ENCODE assay signal across 18 mouse cellular contexts in the genomic region with DNA sequence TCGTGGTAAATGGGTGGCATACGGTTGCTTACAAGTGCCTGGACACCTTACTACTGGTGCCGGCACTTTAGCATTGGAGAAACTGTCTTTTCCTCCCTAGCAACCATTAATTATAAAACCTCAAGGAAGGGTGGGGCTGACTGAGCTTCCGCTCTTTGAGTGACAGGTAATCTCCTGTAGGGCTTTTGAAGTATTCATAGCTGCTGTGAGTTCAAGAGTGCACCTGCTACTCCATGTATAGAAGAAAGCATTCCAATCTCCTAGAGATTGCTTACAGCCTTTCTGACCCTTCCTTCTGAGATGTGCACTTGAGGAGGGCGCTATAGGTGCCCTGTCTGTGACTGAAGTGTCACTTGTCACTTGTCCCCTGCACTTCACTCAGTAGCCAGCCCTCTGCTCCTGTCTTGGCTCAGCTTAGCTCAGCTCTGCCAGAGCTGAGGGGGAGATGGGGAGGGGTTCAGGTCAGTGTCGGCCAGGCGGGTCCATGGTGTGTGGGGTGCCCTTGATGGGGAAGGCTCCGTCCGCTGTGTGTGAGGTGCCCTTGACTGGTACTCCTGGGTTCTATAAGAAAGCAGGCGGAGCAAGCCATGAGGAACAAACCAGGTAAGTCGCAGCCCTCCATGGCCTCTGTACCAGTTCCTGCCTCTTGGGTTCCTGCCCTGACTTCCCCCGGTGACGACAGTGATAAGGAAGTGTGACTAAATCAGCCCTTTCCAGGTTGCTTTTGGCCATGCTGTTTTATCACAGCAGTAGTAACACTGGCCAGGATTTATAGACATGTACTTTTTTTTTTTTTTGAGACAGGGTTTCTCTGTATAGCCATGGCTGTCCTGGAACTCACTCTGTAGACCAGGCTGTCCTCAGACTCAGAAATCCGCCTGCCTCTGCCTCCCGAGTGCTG. TPM values are rescaled to one million over a fixed set of nuclear protein-coding genes. Genes with fewer than 3 reads are reported as not detected.
DNase-seq lines count a peak whose midpoint lies in the region; ATAC-seq lines count a peak whose summit lies in the region.
"Had no signal": no experiment of that assay in that cellular context is flagged by ENCODE, and none has a peak within 500 bp of the region (broad histone marks: within the 10 kb centered on the region; RNA-seq: fewer than 3 reads in every experiment).

No protein-coding gene starts in this region.

- H3K9ac ChIP-seq in forebrain, embryonic 15.5 days (replicated peaks): no peak overlapping the region
- no peak overlapping the region for H3K9ac ChIP-seq in forebrain, embryonic 16.5 days (replicated peaks; ENCODE audit: low read depth, low read length)
- H3K9ac ChIP-seq in liver, embryonic 12.5 days: no peak overlapping the region
- H3K9ac ChIP-seq in liver, embryonic 11.5 days (ENCODE audit: low read depth, low read length): no peak overlapping the region
- H3K9ac ChIP-seq in intestine, embryonic 16.5 days (ENCODE audit: low read depth, low read length): no peak overlapping the region
- H3K9ac ChIP-seq: limb, embryonic 13.5 days had no signal

- DNase-seq in liver, embryonic 11.5 days (ENCODE audit: low spot score): no peak
- DNase-seq in CD4-positive, CD25-positive, alpha-beta regulatory T cell, adult 2 months (ENCODE audit: low read depth, low spot score): peak; percentile 22
- DNase-seq in thymus, postnatal 14 days: no peak
- DNase-seq: cerebellum, adult 11 months; heart, postnatal 36 days; kidney, postnatal 4 days; lung, postnatal 4 days had no signal

- H3K9me3 ChIP-seq in forebrain, embryonic 15.5 days: no peaks in the 10 kb centered on the region
- no peaks in the 10 kb centered on the region for H3K9me3 ChIP-seq in forebrain, embryonic 16.5 days (ENCODE audit: control insufficient read depth, low read length)
- H3K9me3 ChIP-seq in liver, embryonic 12.5 days (replicated peaks): no peaks in the 10 kb centered on the region
- no peaks in the 10 kb centered on the region for H3K9me3 ChIP-seq in liver, embryonic 11.5 days (ENCODE audit: control insufficient read depth, low read length)
- H3K9me3 ChIP-seq in intestine, embryonic 16.5 days (ENCODE audit: control insufficient read depth, low read length): no peaks in the 10 kb centered on the region
- H3K9me3 ChIP-seq: G1E; limb, embryonic 13.5 days had no signal

- H3K36me3 ChIP-seq in forebrain, embryonic 15.5 days: peaks cover 34% of the 10 kb centered on the region
- peaks cover 7% of the 10 kb centered on the region; the same call in 1 of the 2 replicates for H3K36me3 ChIP-seq in forebrain, embryonic 16.5 days (ENCODE audit: control insufficient read depth, insufficient read depth)
- H3K36me3 ChIP-seq in liver, embryonic 12.5 days: peaks cover 71% of the 10 kb centered on the region
- peaks cover 8% of the 10 kb centered on the region for H3K36me3 ChIP-seq in liver, embryonic 11.5 days (ENCODE audit: control insufficient read depth, insufficient read depth, low read length)
- peaks cover 5% of the 10 kb centered on the region; the same call in 1 of the 2 replicates for H3K36me3 ChIP-seq in intestine, embryonic 16.5 days (ENCODE audit: control insufficient read depth, insufficient read depth, low read length)

- H3K27ac ChIP-seq in forebrain, embryonic 15.5 days (replicated peaks): no peak overlapping the region
- no peak overlapping the region for H3K27ac ChIP-seq in forebrain, embryonic 16.5 days (ENCODE audit: low read length)
- H3K27ac ChIP-seq in liver, embryonic 12.5 days: no peak overlapping the region
- H3K27ac ChIP-seq in liver, embryonic 11.5 days (ENCODE audit: low read depth, low read length): no peak overlapping the region
- H3K27ac ChIP-seq in intestine, embryonic 16.5 days (ENCODE audit: low read length): no peak overlapping the region
- H3K27ac ChIP-seq: limb, embryonic 13.5 days had no signal

- ATAC-seq in forebrain, embryonic 15.5 days (replicated peaks): peak; percentile 43; the same call in 1 of the 2 replicates
- ATAC-seq in forebrain, embryonic 16.5 days: no peak
- peak; percentile 15; the same call in 1 of the 2 replicates for ATAC-seq in liver, embryonic 12.5 days
- ATAC-seq in liver, embryonic 11.5 days (replicated peaks; ENCODE audit: low FRiP score): no peak; the same call in 1 of the 2 replicates
- ATAC-seq in granulocyte monocyte progenitor cell, adult 5-6 weeks (replicated peaks; ENCODE audit: poor library complexity, severe bottlenecking): peak; percentile 69
- ATAC-seq in intestine, embryonic 16.5 days: no peak
- ATAC-seq: activated CD4-positive, CD25-positive, alpha-beta regulatory T cell, adult 4 months; intestine, postnatal 0 days had no signal

- no peak overlapping the region for H3K4me2 ChIP-seq in forebrain, embryonic 15.5 days (replicated peaks)
- H3K4me2 ChIP-seq in forebrain, embryonic 16.5 days (ENCODE audit: low read length): no peak overlapping the region
- H3K4me2 ChIP-seq in liver, embryonic 12.5 days: no peak overlapping the region
- no peak overlapping the region for H3K4me2 ChIP-seq in liver, embryonic 11.5 days
- no peak overlapping the region for H3K4me2 ChIP-seq in intestine, embryonic 16.5 days (ENCODE audit: low read depth, low read length)
- H3K4me2 ChIP-seq: limb, embryonic 13.5 days had no signal

- no peak overlapping the region for H3K4me3 ChIP-seq in forebrain, embryonic 15.5 days
- H3K4me3 ChIP-seq in forebrain, embryonic 16.5 days (replicated peaks; ENCODE audit: low read length): no peak overlapping the region
- no peak overlapping the region for H3K4me3 ChIP-seq in liver, embryonic 12.5 days
- H3K4me3 ChIP-seq in liver, embryonic 11.5 days (ENCODE audit: low read depth, low read length): no peak overlapping the region
- no peak overlapping the region for H3K4me3 ChIP-seq in intestine, embryonic 16.5 days (ENCODE audit: low read length)
- H3K4me3 ChIP-seq: erythroblast, embryonic 14.5 days; limb, embryonic 13.5 days; myocyte had no signal

- WGBS in forebrain, embryonic 15.5 days: 80% methylated on average over 15 of the region's 15 CpGs
- WGBS in forebrain, embryonic 16.5 days: 78% methylated on average over 15 of the region's 15 CpGs
- WGBS in liver, embryonic 12.5 days (ENCODE audit: insufficient replicate concordance): 69% methylated on average over 15 of the region's 15 CpGs
- 71% methylated on average over 15 of the region's 15 CpGs for WGBS in liver, embryonic 11.5 days
- WGBS in intestine, embryonic 16.5 days: 85% methylated on average over 15 of the region's 15 CpGs

- H3K4me1 ChIP-seq in forebrain, embryonic 15.5 days: no peaks in the 10 kb centered on the region
- H3K4me1 ChIP-seq in forebrain, embryonic 16.5 days (replicated peaks; ENCODE audit: control insufficient read depth, insufficient read depth, low read length): no peaks in the 10 kb centered on the region
- H3K4me1 ChIP-seq in liver, embryonic 12.5 days: peaks cover 14% of the 10 kb centered on the region
- no peaks in the 10 kb centered on the region; the same call in 1 of the 2 replicates for H3K4me1 ChIP-seq in liver, embryonic 11.5 days (replicated peaks; ENCODE audit: control insufficient read depth, insufficient read depth, low read length)
- no peaks in the 10 kb centered on the region for H3K4me1 ChIP-seq in intestine, embryonic 16.5 days (ENCODE audit: control insufficient read depth, insufficient read depth, low read length)
- H3K4me1 ChIP-seq: limb, embryonic 13.5 days had no signal

- H3K27me3 ChIP-seq in forebrain, embryonic 15.5 days: no peaks in the 10 kb centered on the region
- no peaks in the 10 kb centered on the region for H3K27me3 ChIP-seq in forebrain, embryonic 16.5 days (replicated peaks; ENCODE audit: control insufficient read depth, insufficient read depth, low read length)
- no peaks in the 10 kb centered on the region for H3K27me3 ChIP-seq in liver, embryonic 12.5 days (replicated peaks)
- H3K27me3 ChIP-seq in liver, embryonic 11.5 days (replicated peaks; ENCODE audit: control insufficient read depth, insufficient read depth, low read length): no peaks in the 10 kb centered on the region
- H3K27me3 ChIP-seq in intestine, embryonic 16.5 days (replicated peaks; ENCODE audit: control insufficient read depth, insufficient read depth, low read length): no peaks in the 10 kb centered on the region
- H3K27me3 ChIP-seq: limb, embryonic 13.5 days had no signal

RNA-seq across cellular contexts. Expression of a gene that starts 44.5 kb away (rescaled TPM):
- polyA plus RNA-seq in forebrain, embryonic 15.5 days (2015; fragmentation: Nextera tagmentation; extraction: Ambion mirVana): 62.0 and 67.1 TPM in 2 replicates
- polyA plus RNA-seq in forebrain, embryonic 16.5 days (2015; fragmentation: Nextera tagmentation; extraction: Ambion mirVana): 51.4 and 56.2 TPM in 2 replicates
- polyA plus RNA-seq in liver, embryonic 12.5 days (2016; fragmentation: Nextera tagmentation; extraction: Ambion mirVana): 39.9 and 44.8 TPM in 2 replicates
- 46.7 and 49.2 TPM in 2 replicates for polyA plus RNA-seq in liver, embryonic 11.5 days (2014; fragmentation: Nextera tagmentation; extraction: Ambion mirVana)
- 135 and 142 TPM in 2 replicates for total RNA-seq in granulocyte monocyte progenitor cell, adult 5-6 weeks (2014; fragmentation: Nextera tagmentation)
- 26.7 and 28.1 TPM in 2 replicates for total RNA-seq in granulocyte monocyte progenitor cell, adult 5-6 weeks (2017)
- polyA plus RNA-seq in intestine, embryonic 16.5 days (2015; fragmentation: Nextera tagmentation; extraction: Ambion mirVana): 53.5 and 65.4 TPM in 2 replicates

RNA-seq across cellular contexts. Expression of a gene that starts 55.8 kb away (rescaled TPM):
- 35.3 and 36.2 TPM in 2 replicates for polyA plus RNA-seq in forebrain, embryonic 15.5 days (2015; fragmentation: Nextera tagmentation; extraction: Ambion mirVana)
- 41.7 and 45.6 TPM in 2 replicates for polyA plus RNA-seq in forebrain, embryonic 16.5 days (2015; fragmentation: Nextera tagmentation; extraction: Ambion mirVana)
- 21.9 and 22.0 TPM in 2 replicates for polyA plus RNA-seq in liver, embryonic 12.5 days (2016; fragmentation: Nextera tagmentation; extraction: Ambion mirVana)
- polyA plus RNA-seq in liver, embryonic 11.5 days (2014; fragmentation: Nextera tagmentation; extraction: Ambion mirVana): 35.8 and 39.8 TPM in 2 replicates
- total RNA-seq in granulocyte monocyte progenitor cell, adult 5-6 weeks (2014; fragmentation: Nextera tagmentation): 33.0 and 37.3 TPM in 2 replicates
- total RNA-seq in granulocyte monocyte progenitor cell, adult 5-6 weeks (2017): 22.4 and 45.9 TPM in 2 replicates
- polyA plus RNA-seq in intestine, embryonic 16.5 days (2015; fragmentation: Nextera tagmentation; extraction: Ambion mirVana): 20.0 and 21.8 TPM in 2 replicates

Comparison
In these comparisons a context has a peak if more than half of its experiments do, and no peak if none do; other contexts are left out.
1. ATAC-seq: peak in forebrain, embryonic 15.5 days (single experiment), liver, embryonic 12.5 days (single experiment) and granulocyte monocyte progenitor cell, adult 5-6 weeks (single experiment); none in forebrain, embryonic 16.5 days (single experiment), liver, embryonic 11.5 days (single experiment) and intestine, embryonic 16.5 days (single experiment).